In genomic region chr11:95764806-95765205, GRCm38 (mm10) we compare ENCODE assay signal across 20 mouse cellular contexts. TPM values are rescaled to one million over a fixed set of nuclear protein-coding genes. Genes with fewer than 3 reads are reported as not detected.
"Had no signal": no experiment of that assay in that cellular context is flagged by ENCODE, and none has a peak within 500 bp of the region (broad histone marks: within the 10 kb centered on the region; RNA-seq: fewer than 3 reads in every experiment).

No protein-coding gene starts in this region.

- H3K4me2 ChIP-seq: lung, embryonic 14.5 days; midbrain, embryonic 12.5 days; neural tube, embryonic 13.5 days; neural tube, embryonic 15.5 days had no signal

- H3K27ac ChIP-seq: midbrain, embryonic 10.5 days; midbrain, embryonic 12.5 days; neural tube, embryonic 13.5 days; neural tube, embryonic 15.5 days had no signal

- H3K27me3 ChIP-seq: midbrain, embryonic 12.5 days; neural tube, embryonic 13.5 days; neural tube, embryonic 15.5 days had no signal

- H3K4me1 ChIP-seq: midbrain, embryonic 10.5 days; midbrain, embryonic 12.5 days; neural tube, embryonic 13.5 days; neural tube, embryonic 15.5 days had no signal

- H3K9ac ChIP-seq: lung, embryonic 14.5 days; midbrain, embryonic 12.5 days; neural tube, embryonic 13.5 days; neural tube, embryonic 15.5 days had no signal

- H3K9me3 ChIP-seq: midbrain, embryonic 10.5 days; midbrain, embryonic 12.5 days; neural tube, embryonic 13.5 days; neural tube, embryonic 15.5 days had no signal

- DNase-seq: lung, adult 18-20 months; lung, embryonic 14.5 days; lung, postnatal 10 days; lung, postnatal 4 days; midbrain, embryonic 14.5 days; right cerebral cortex, adult 18-20 months; right cerebral cortex, postnatal 25 days; right cerebral cortex, postnatal 4 days; spleen, adult 18-20 months; thymus, adult 18-20 months; thymus, postnatal 14 days; thymus, postnatal 4 days had no signal

- ATAC-seq: midbrain, embryonic 16.5 days had no signal

- H3K4me3 ChIP-seq: midbrain, embryonic 10.5 days; midbrain, embryonic 12.5 days; myocyte; neural tube, embryonic 13.5 days; neural tube, embryonic 15.5 days had no signal

RNA-seq across cellular contexts. Expression of gene Phospho1, which starts 59.5 kb away (rescaled TPM):
- polyA plus RNA-seq: lung, embryonic 14.5 days; midbrain, embryonic 12.5 days; neural tube, embryonic 11.5 days; neural tube, embryonic 13.5 days; stomach, embryonic 14.5 days had no signal
